Mouse (Mus musculus) adrenal gland, postnatal 25 days (tissue): Measurements from ENCODE around the gene Lce1i. TPM values are rescaled to one million over a fixed set of nuclear protein-coding genes. Genes with fewer than 3 reads are reported as not detected.
"Not testable (repeated sequence)": the region's sequence is repeated elsewhere in the genome, so short reads cannot be mapped to it uniquely, and the experiment has no call there.

Experiments
- DNase-seq: peaks from one replicate; pipeline ENCODE4 v3.0.0; 2021; ENCODE audit warnings: mixed read lengths
- long read RNA-seq: library from polyadenylated mRNA; stranded (forward); transcript quantifications from one replicate; pipeline ENCODE4 v2.0.0, GENCODE M21; 2021
- total RNA-seq: library from RNA; stranded (reverse); gene quantifications from 2 replicates; pipeline ENCODE4 v1.2.3, GENCODE M21; 2021

The Lce1i gene
- total RNA-seq = not detected in 2 replicates
- long read RNA-seq = 0 reads

DNA sequence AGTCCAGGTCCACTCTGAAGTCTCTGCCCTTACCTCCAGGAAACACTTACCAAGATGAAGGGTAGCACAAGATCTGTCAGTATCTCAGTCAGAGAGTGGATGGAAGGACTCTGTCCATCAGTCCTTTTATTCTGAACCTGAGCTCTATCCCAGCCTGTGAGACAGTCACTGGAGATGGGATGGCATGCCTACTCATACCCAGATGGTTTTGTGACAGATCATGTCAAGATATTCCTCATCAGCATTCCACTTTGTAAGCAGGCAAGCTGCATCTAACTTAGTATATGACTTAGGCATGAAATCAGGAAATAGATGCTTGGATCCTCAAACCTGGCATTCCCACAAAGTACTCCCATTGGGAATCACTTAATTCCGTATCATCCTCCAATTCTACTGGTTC is at the start of gene Lce1i:
Lce1i (minus strand) TSS at position 101 of the 400 bp plus-strand sequence.
- DNase-seq = no peak

DNA sequence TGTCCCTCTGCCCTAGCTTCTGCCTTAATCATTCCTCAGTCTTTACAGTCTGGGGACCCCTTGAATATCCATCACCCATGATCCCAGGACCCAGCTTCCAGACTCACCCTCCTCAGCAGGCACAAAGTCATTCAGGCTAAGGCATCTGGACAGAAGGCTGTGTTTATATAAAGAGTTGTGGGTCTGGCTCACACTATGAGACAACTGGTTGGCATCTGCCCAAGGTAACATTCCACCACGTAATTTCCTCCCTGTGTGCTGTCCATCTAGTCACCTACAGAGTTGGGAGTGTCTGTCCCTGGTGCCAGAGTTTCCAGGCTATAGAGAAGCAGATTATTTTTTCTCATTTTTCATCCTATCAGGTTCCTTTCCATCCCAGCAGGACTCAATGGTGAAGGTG is 48.4 kb upstream of the Lce1i start, which contains the start of gene Kprp:
Kprp (minus strand) TSS at position 140 of the 400 bp plus-strand sequence.
- no peak for DNase-seq

DNA sequence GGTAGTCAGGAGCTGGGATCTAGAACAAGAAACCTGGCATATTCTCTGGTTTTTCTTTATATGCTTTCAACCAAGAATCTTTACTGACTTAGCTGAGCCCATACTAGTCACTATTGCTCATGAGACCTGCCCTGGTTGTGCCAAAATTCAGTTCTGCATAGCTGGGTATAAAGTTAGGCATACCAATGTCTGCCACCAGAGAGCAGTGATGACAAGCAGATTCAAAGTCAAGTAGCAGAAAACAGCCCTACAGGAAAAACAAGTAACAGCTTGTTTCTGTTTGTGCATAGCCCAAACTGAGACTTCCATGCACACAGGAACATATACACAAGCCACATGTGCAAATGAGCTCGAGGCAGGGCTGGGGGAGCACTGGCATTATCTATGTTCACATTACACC is 47.1 kb upstream of the Lce1i start:
- DNase-seq = no peak

DNA sequence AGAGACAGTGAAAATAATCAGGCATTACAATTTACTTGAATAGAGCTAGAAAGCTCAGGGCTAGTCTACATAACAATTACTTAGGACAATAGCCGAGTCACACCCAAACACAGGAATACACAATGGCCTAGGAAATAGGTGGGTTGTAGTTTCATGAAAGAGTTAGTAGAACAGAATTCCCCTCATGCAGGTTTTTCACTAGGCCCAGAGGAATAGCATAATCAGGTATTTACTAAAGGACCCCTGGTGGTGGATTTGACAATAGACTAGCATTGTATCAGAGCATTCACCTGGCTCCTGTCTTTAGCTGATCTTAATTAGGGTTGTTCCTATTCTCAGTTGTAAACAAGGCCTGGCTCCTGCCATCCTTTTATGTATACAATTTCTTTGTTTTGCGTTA is 37.3 kb upstream of the Lce1i start:
- DNase-seq = not testable (repeated sequence)

DNA sequence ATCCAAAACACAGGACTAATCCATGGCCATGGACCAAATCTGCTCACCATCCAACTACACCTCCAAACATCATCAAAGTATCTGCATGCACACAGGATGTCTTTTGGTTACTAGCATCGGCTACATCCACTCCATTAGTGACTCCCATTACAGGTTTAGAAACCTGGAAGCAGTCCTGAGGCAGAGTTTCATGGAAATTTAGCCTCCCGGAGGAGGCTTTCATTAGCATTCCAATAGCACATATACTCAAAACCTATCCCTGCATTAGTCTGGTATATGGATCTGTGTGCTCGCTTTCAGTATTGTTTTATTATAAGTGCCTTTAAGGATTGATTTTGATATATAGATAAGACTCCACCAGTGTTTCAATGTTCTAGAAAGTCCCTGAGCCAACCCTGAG is 36.9 kb upstream of the Lce1i start:
- DNase-seq = no peak

DNA sequence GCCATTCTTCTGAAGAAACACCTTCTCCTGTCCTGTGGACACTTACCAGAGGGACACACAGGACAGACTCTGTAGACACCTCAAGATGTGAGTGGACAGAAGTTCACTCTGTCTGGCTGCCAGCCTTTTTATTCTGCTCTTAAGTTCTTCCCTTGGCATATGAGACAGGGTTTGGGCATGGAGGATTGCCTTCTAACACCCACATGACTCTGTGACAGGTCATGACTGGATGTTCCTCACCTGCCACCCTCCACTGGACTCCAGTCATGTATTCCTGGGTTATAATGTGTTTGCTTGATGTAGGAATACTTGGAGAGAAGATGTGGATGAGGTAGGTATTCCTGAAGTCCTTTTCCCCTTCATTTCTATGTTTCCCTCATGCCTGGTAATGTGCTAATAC is 29.1 kb upstream of the Lce1i start, which contains the start of gene Lce1k:
Lce1k (minus strand) TSS at position 101 of the 400 bp plus-strand sequence.
- no peak for DNase-seq

DNA sequence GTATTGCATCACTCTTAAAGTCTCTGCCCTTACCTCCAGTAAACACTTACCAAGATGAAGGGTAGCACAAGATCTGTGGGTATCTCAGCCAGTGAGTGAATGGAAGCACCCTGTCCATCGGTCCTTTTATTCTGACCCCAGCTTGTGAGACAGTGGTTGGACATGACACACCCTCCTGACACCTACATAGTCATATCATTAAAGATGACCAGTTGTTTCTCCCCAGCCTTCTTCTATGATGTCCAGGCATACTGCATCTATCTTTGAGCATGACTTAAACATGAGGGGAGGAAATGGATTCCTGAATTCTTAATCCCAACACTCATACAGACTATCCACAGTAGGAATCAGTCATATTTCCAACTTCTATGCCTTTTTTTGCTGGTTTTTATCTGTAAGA is 11.7 kb upstream of the Lce1i start, which contains the start of gene Lce1j:
Lce1j (minus strand) TSS at position 101 of the 400 bp plus-strand sequence.
- no peak for DNase-seq

DNA sequence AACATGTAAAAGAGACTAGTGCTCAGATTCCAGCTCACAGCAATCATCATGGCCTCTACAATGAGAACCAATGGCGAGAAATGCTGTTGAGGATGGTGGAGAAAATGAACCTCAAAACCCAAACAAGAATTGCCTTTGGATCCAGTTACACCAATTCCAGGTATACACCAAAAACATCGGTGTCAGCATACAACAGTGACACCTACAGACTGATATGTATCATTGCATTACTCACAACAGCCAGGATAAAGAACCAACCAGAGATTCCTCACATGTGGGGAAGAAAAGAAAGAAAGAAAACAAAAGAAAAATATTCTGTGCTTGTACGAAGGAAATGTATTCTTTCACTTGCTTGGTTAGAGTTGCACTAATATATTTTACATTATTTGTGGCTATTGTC is 7.1 kb downstream of the Lce1i start:
- no peak for DNase-seq

DNA sequence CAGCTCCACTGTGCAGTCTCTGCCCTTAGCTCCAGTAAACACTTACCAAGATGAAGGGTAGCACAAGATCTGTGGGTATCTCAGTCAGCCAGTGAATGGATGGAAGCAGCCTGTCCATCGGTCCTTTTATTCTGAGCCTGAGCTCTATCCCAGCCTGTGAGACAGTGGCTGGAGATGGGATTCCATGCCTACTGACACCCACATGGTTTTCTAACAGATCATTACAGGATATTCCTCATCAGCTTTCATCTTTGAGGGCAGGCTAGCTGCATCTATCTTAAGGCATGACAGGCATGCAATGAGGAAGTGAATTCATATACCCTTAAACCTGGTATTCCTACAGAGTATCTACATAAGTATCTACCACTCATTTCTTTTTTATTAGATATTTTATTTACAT is 13.7 kb downstream of the Lce1i start, which contains the start of gene Lce1h:
Lce1h (minus strand) TSS at position 101 of the 400 bp plus-strand sequence.
- no peak for DNase-seq

DNA sequence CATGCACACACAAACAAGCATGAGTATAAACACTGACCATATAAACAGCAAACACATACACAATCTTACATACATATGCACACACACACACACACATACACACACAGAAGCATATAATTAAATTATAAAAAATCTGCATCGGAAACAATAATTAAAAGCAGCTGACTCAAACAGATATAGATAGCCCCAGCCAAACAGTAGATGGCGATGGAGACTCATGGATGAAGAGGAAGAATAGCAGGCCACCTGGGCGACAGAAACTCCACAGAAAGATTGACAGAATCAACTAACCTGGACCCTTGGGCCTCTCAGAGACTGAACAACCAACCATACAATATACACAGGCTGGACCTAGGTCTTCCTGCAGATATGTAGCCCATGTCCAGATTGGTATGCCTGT is 25.5 kb downstream of the Lce1i start:
- DNase-seq = no peak

DNA sequence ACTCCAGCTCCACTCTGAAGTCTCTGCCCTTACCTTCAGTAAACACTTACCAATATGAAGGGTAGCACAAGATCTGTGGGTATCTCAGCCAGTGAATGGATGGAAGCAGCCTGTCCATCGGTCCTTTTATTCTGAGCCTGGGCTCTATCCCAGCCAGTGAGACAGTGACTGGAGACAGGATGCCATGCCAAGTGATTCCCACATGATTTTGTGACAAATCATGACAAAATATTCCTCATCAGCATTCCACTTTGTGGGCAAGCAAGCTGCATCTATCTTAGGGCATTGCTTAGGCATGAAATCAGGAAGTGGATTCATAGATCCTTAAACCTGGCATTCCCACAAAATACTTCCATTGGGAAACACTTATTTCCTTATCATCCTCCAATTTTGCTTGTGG is 26.5 kb downstream of the Lce1i start, which contains the start of gene Lce1g:
Lce1g (minus strand) TSS at position 101 of the 400 bp plus-strand sequence.
- no peak for DNase-seq

DNA sequence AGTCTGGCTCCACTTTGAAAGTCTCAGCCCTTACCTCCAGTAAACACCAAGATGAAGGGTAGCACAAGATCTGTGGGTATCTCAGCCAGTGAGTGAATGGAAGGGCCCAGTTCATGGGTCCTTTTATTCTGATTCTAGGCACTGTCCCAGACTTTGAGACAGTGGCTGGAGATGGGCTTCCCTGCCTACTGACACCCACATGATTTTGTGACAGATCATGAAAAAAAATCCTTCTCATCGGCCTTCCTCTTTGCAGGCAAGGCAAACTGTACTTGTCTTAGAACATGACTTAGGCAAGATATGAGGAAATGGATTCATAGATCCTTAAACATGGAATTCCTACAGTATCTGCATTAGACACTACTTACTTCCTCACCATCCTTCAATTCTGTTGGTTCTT is 39.7 kb downstream of the Lce1i start, which contains the start of gene Gm38119:
Gm38119 (minus strand) TSS at position 101 of the 400 bp plus-strand sequence.
- DNase-seq = no peak

Other genes starting within 250 kb of the Lce1i start
- not detected in 2 replicates for gene 2310046K23Rik, start 244.4 kb downstream of the Lce1i start, total RNA-seq
- gene Ivl, start 205.2 kb downstream of the Lce1i start, total RNA-seq = not detected in 2 replicates
- gene Smcp, start 189.9 kb downstream of the Lce1i start, total RNA-seq = not detected in 2 replicates
- not detected in 2 replicates for gene 2210017I01Rik, start 171.4 kb downstream of the Lce1i start, total RNA-seq
- gene Lce6a, start 157.2 kb downstream of the Lce1i start, total RNA-seq = not detected in 2 replicates
- gene Lce1a1, start 130.6 kb downstream of the Lce1i start, total RNA-seq = not detected in 2 replicates
- gene Lce1b, start 122.0 kb downstream of the Lce1i start, total RNA-seq = not detected in 2 replicates
- gene Lce1a2, start 108.6 kb downstream of the Lce1i start, total RNA-seq = not detected in 2 replicates
- not detected in 2 replicates for gene Lce1c, start 99.7 kb downstream of the Lce1i start, total RNA-seq
- not detected in 2 replicates for gene Lce1d, start 91.7 kb downstream of the Lce1i start, total RNA-seq
- not detected in 2 replicates for gene Lce1e, start 69.8 kb downstream of the Lce1i start, total RNA-seq
- gene Lce1f, start 58.5 kb downstream of the Lce1i start, total RNA-seq = not detected in 2 replicates
- not detected in 2 replicates for gene Gm38119, start 39.8 kb downstream of the Lce1i start, total RNA-seq
- gene Lce1g, start 26.6 kb downstream of the Lce1i start, total RNA-seq = not detected in 2 replicates
- gene Lce1h, start 13.8 kb downstream of the Lce1i start, total RNA-seq = not detected in 2 replicates
- gene Lce1j, start 11.6 kb upstream of the Lce1i start, total RNA-seq = not detected in 2 replicates
- not detected in 2 replicates for gene Lce1k, start 29.0 kb upstream of the Lce1i start, total RNA-seq
- gene Kprp, start 48.3 kb upstream of the Lce1i start, total RNA-seq = not detected in 2 replicates
- not detected in 2 replicates for gene Lce1l, start 72.4 kb upstream of the Lce1i start, total RNA-seq
- not detected in 2 replicates for gene 2310050C09Rik, start 91.3 kb upstream of the Lce1i start, total RNA-seq
- not detected in 2 replicates for gene Lce3a, start 147.3 kb upstream of the Lce1i start, total RNA-seq
- not detected in 2 replicates for gene Lce3b, start 154.1 kb upstream of the Lce1i start, total RNA-seq
- gene Lce3c, start 165.6 kb upstream of the Lce1i start, total RNA-seq = not detected in 2 replicates
- gene Lce3d, start 178.5 kb upstream of the Lce1i start, total RNA-seq = not detected in 2 replicates
- gene Lce3e, start 188.2 kb upstream of the Lce1i start, total RNA-seq = not detected in 2 replicates
- not detected in 2 replicates for gene Lce3f, start 213.3 kb upstream of the Lce1i start, total RNA-seq
- not detected in 2 replicates for gene Crct1, start 236.8 kb upstream of the Lce1i start, total RNA-seq
- gene Lce1m, start 240.2 kb upstream of the Lce1i start, total RNA-seq = not detected in 2 replicates